Mouse (Mus musculus): ENCODE data around the gene Eif2b3. TPM values are rescaled to one million over a fixed set of nuclear protein-coding genes. Genes with fewer than 3 reads are reported as not detected.

The Eif2b3 gene
- total and polyA plus RNA-seq, 3 experiments = 6.5 to 31.8 (median 28.1) TPM

DNA sequence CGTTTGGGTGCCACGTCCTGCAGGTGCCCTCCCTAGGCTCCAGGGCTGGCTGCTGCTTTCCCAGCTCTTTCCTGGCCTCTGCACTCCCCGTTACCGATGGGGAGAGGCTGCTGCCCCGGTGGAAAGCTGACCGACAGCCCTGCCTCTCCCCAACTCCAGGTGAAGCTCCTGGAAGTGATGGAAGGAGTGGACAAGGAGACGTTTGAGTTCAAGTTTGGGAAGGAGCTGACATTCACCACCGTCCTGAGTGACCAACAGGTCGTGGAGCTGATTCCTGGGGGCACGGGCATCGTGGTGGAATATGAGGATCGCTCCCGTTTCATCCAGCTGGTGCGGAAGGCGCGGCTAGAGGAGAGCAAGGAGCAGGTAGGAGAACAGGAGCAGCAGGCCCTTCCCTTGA lies 17.2 kb upstream of the Eif2b3 start:
- TF ChIP-seq GATA1 (IDR thresholded peaks at IDR 0.05; ENCODE audit: borderline replicate concordance, low read length) (no peak), CTCF (IDR thresholded peaks at IDR 0.05; ENCODE audit: low read depth, low read length) (no peak), TAL1 (conservative IDR thresholded peaks at IDR 0.05; ENCODE audit: low read depth, low read length) (no peak), GATA2 (IDR thresholded peaks at IDR 0.05; ENCODE audit: borderline replicate concordance, low read depth, low read length) (no peak), POLR2AphosphoS5 (IDR thresholded peaks at IDR 0.05; ENCODE audit: insufficient replicate concordance, low read depth, low read length) (no peak)
- Histone ChIP-seq H3K36me3 (replicated peaks) (peaks cover 74% of the 10 kb centered on the region), H3K4me3 (ENCODE audit: low read depth, low read length) (no peak overlapping the region), H3K9me3 (replicated peaks) (no peaks in the 10 kb centered on the region), H3K27me3 (ENCODE audit: insufficient read depth, low read length) (no peaks in the 10 kb centered on the region), H3K4me1 (ENCODE audit: insufficient read depth, low read depth, low read length) (peaks cover 4% of the 10 kb centered on the region; the same call in 1 of the 2 replicates)
- DNase-seq (ENCODE audit: low spot score) = no peak
- ATAC-seq (ENCODE audit: extremely low read depth, insufficient number of reproducible peaks, low FRiP score, poor library complexity, severe bottlenecking) = no peak

- H3K4me3 ChIP-seq (ENCODE audit: low read depth, low read length) = no peak overlapping the region
These were observed 16.4 kb upstream of the Eif2b3 start for GRCm38 (mm10) chr4:117002543-117003521.

DNA sequence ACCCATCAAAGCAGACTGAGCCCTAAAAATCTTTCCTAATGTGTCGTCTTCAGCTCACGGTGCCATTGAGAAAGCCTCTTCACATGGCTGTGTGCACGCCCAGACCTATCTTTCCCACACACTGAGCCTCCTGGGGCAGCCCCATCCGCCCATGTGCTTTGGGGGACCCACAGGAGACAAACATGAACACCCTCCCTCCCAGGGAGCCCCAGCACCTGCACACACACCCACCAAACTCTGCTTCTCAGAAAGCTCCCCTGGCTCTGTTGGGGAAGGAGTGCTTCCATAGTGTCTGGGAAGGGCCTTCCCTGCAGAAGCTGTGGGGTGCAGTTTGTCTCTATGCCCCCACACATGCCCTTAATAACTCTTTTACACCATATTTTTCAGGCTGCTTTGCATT lies 14.6 kb upstream of the Eif2b3 start:
- TF ChIP-seq TAL1 (conservative IDR thresholded peaks at IDR 0.05; ENCODE audit: low read depth, low read length) = no peak
- no peak for TF ChIP-seq GATA1 (IDR thresholded peaks at IDR 0.05; ENCODE audit: borderline replicate concordance, low read length)
- TF ChIP-seq GATA2 (IDR thresholded peaks at IDR 0.05; ENCODE audit: borderline replicate concordance, low read depth, low read length) = no peak
- no peak for TF ChIP-seq CTCF (IDR thresholded peaks at IDR 0.05; ENCODE audit: low read depth, low read length)
- no peak for TF ChIP-seq POLR2AphosphoS5 (IDR thresholded peaks at IDR 0.05; ENCODE audit: insufficient replicate concordance, low read depth, low read length)
- H3K4me3 ChIP-seq (ENCODE audit: low read depth, low read length) = no peak overlapping the region
- H3K4me1 ChIP-seq (ENCODE audit: insufficient read depth, low read depth, low read length) = 0 out of 2 replicates have a peak, but pooled peaks cover 3% of the 10 kb centered on the region
- DNase-seq (ENCODE audit: low spot score) (no peak), ATAC-seq (ENCODE audit: extremely low read depth, insufficient number of reproducible peaks, low FRiP score, poor library complexity, severe bottlenecking) (no peak)
- peaks cover 12% of the 10 kb centered on the region for H3K27me3 ChIP-seq (ENCODE audit: insufficient read depth, low read length)
- no peaks in the 10 kb centered on the region for H3K9me3 ChIP-seq (replicated peaks)
- H3K36me3 ChIP-seq (replicated peaks) = peaks cover 54% of the 10 kb centered on the region

More at GRCm38 (mm10) chr4:117002543-117003521, 16.4 kb upstream of the Eif2b3 start:
- TF ChIP-seq TAL1 (conservative IDR thresholded peaks at IDR 0.05; ENCODE audit: low read depth, low read length) (no peak), POLR2AphosphoS5 (IDR thresholded peaks at IDR 0.05; ENCODE audit: insufficient replicate concordance, low read depth, low read length) (no peak), CTCF (IDR thresholded peaks at IDR 0.05; ENCODE audit: low read depth, low read length) (peak; percentile 43), GATA1 (IDR thresholded peaks at IDR 0.05; ENCODE audit: borderline replicate concordance, low read length) (no peak), GATA2 (IDR thresholded peaks at IDR 0.05; ENCODE audit: borderline replicate concordance, low read depth, low read length) (no peak)
- Histone ChIP-seq H3K36me3 (replicated peaks) (peaks cover 69% of the 10 kb centered on the region), H3K9me3 (replicated peaks) (no peaks in the 10 kb centered on the region), H3K4me1 (ENCODE audit: insufficient read depth, low read depth, low read length) (0 out of 2 replicates have a peak, but pooled peaks cover 3% of the 10 kb centered on the region), H3K27me3 (ENCODE audit: insufficient read depth, low read length) (peaks cover 7% of the 10 kb centered on the region)
- peak; percentile 56 for DNase-seq (ENCODE audit: low spot score)
- no peak for ATAC-seq (ENCODE audit: extremely low read depth, insufficient number of reproducible peaks, low FRiP score, poor library complexity, severe bottlenecking)

DNA sequence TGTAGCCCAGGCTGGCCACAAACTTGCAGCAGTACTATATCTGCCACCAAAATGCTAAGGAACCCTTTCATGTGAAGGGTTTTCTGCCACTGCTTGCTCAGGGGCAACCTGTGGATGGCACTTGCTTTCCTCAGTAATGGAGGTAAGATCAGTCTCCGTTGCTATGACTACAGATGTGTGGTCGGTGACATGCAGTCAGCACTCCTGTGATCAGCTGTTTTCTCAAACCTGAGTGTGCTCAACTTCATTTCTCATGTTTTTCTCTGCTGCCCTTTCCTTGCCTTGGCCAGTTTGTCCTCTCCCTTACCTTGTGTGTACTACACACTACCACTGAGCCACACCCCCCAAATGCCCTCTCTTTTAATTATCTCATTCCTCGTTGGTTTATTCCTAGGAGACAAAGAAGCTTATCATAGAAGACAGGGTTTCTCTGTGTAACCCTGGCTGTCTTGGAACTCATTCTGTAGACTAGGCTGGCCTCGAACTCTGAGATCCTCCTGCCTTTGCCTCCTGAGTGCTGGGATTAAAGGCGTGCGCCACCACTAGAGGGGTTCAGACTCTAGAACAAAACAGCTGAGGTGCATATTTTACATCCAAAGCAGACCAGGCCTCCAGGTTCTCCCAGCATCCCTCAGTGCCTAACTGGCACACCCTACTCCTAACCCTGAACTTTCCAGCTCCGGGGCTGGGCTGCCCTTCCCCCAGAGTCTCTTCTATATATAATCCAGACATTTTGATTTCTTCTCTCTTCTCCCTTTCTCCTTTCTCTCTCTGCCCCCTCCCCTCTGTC lies 13.4 kb upstream of the Eif2b3 start:
- Histone ChIP-seq H3K4me1 (ENCODE audit: insufficient read depth, low read depth, low read length) (0 out of 2 replicates have a peak, but pooled peaks cover 3% of the 10 kb centered on the region), H3K9me3 (replicated peaks) (no peaks in the 10 kb centered on the region), H3K27me3 (ENCODE audit: insufficient read depth, low read length) (peaks cover 15% of the 10 kb centered on the region), H3K36me3 (replicated peaks) (peaks cover 42% of the 10 kb centered on the region), H3K4me3 (ENCODE audit: low read depth, low read length) (no peak overlapping the region)
- DNase-seq (ENCODE audit: low spot score) (no peak), ATAC-seq (ENCODE audit: extremely low read depth, insufficient number of reproducible peaks, low FRiP score, poor library complexity, severe bottlenecking) (no peak)
- TF ChIP-seq GATA2 (IDR thresholded peaks at IDR 0.05; ENCODE audit: borderline replicate concordance, low read depth, low read length) = no peak
- no peak for TF ChIP-seq POLR2AphosphoS5 (IDR thresholded peaks at IDR 0.05; ENCODE audit: insufficient replicate concordance, low read depth, low read length)
- TF ChIP-seq CTCF (IDR thresholded peaks at IDR 0.05; ENCODE audit: low read depth, low read length) = no peak
- TF ChIP-seq GATA1 (IDR thresholded peaks at IDR 0.05; ENCODE audit: borderline replicate concordance, low read length) = no peak
- TF ChIP-seq TAL1 (conservative IDR thresholded peaks at IDR 0.05; ENCODE audit: low read depth, low read length) = no peak

GRCm38 (mm10) chr4:117007058-117007457 lies 12.1 kb upstream of the Eif2b3 start:
- no peak for ATAC-seq (ENCODE audit: extremely low read depth, insufficient number of reproducible peaks, low FRiP score, poor library complexity, severe bottlenecking)
- H3K9me3 ChIP-seq (replicated peaks) = no peaks in the 10 kb centered on the region
- H3K27me3 ChIP-seq (ENCODE audit: insufficient read depth, low read length) = peaks cover 15% of the 10 kb centered on the region
- no peak overlapping the region for H3K4me3 ChIP-seq (ENCODE audit: low read depth, low read length)
- DNase-seq (ENCODE audit: low spot score) = no peak
- peaks cover 29% of the 10 kb centered on the region for H3K36me3 ChIP-seq (replicated peaks)
- TF ChIP-seq POLR2AphosphoS5 (IDR thresholded peaks at IDR 0.05; ENCODE audit: insufficient replicate concordance, low read depth, low read length) (no peak), GATA1 (IDR thresholded peaks at IDR 0.05; ENCODE audit: borderline replicate concordance, low read length) (no peak)
- H3K4me1 ChIP-seq (ENCODE audit: insufficient read depth, low read depth, low read length) = 0 out of 2 replicates have a peak, but pooled peaks cover 3% of the 10 kb centered on the region

DNA sequence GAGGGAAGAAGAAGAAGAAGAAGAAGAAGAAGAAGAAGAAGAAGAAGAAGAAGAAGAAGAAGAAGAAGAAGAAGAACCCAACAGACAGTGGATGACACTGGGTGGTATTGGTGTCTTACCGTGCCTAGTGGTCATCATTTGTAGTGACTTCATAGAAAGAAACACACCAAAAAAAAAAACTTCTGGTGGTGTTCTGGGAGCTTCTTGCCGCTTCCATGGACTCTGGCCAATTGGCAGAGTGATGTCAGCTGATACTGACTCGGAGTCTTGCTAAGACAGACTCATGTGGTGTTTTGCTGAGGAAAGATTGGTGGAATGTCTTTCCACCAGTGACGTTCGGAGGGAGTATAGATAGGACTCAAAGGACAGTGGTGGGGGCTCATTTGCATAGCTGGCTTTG lies 9.0 kb upstream of the Eif2b3 start:
- DNase-seq (ENCODE audit: low spot score) (no peak), ATAC-seq (ENCODE audit: extremely low read depth, insufficient number of reproducible peaks, low FRiP score, poor library complexity, severe bottlenecking) (no peak)
- H3K4me3 ChIP-seq (ENCODE audit: low read depth, low read length) = no peak overlapping the region
- TF ChIP-seq GATA1 (IDR thresholded peaks at IDR 0.05; ENCODE audit: borderline replicate concordance, low read length) = no peak
- TF ChIP-seq TAL1 (conservative IDR thresholded peaks at IDR 0.05; ENCODE audit: low read depth, low read length) = no peak
- no peak for TF ChIP-seq CTCF (IDR thresholded peaks at IDR 0.05; ENCODE audit: low read depth, low read length)
- TF ChIP-seq POLR2AphosphoS5 (IDR thresholded peaks at IDR 0.05; ENCODE audit: insufficient replicate concordance, low read depth, low read length) = no peak
- TF ChIP-seq GATA2 (IDR thresholded peaks at IDR 0.05; ENCODE audit: borderline replicate concordance, low read depth, low read length) = no peak
- H3K27me3 ChIP-seq (ENCODE audit: insufficient read depth, low read length) = peaks cover 15% of the 10 kb centered on the region
- H3K4me1 ChIP-seq (ENCODE audit: insufficient read depth, low read depth, low read length) = peaks cover 6% of the 10 kb centered on the region; the same call in 1 of the 2 replicates
- no peaks in the 10 kb centered on the region for H3K9me3 ChIP-seq (replicated peaks)
- H3K36me3 ChIP-seq (replicated peaks) = no peaks in the 10 kb centered on the region

Measured in G1E (cell line).